Mouse (Mus musculus): ENCODE data around the gene Dimt1. TPM values are rescaled to one million over a fixed set of nuclear protein-coding genes. Genes with fewer than 3 reads are reported as not detected.

Dimt1 gene
- 9.5 TPM for polyA plus RNA-seq (2014; fragmentation: Illumina TruSeq; extraction: RNeasy Lipid Tissue Mini Kit (QIAGEN cat#74804); ENCODE audit: low read depth, low replicate concordance)

GRCm38 (mm10) chr13:106946594-106947540 lies at the start of gene Dimt1:
Gene Dimt1, plus strand, starts transcription at chr13:106947127.

GRCm38 (mm10) chr13:106936256-106937137 lies 10.4 kb upstream of the Dimt1 start, which contains the start of gene Ipo11:
Gene Ipo11, minus strand, starts transcription at chr13:106936958.

Other genes with a start within 250 kb of the Dimt1 start
- gene Ipo11, start 10.2 kb upstream of the Dimt1 start, polyA plus RNA-seq (2014; fragmentation: Illumina TruSeq; extraction: RNeasy Lipid Tissue Mini Kit (QIAGEN cat#74804); ENCODE audit: low read depth, low replicate concordance) = 24.1 TPM
- 14.9 TPM for gene Kif2a, start 75.0 kb downstream of the Dimt1 start, polyA plus RNA-seq (2014; fragmentation: Illumina TruSeq; extraction: RNeasy Lipid Tissue Mini Kit (QIAGEN cat#74804); ENCODE audit: low read depth, low replicate concordance)

Data from heart, adult 10 weeks (tissue).